Mouse (Mus musculus): ENCODE data around the gene Tsfm. TPM values are rescaled to one million over a fixed set of nuclear protein-coding genes. Genes with fewer than 3 reads are reported as not detected.

Gene Tsfm
- polyA plus RNA-seq, 1 experiment, result 45.2 TPM

GRCm38 (mm10) chr10:126975706-126976105 is 54.9 kb downstream of the Tsfm start:
- Histone ChIP-seq H3K4me3 (replicated peaks; ENCODE audit: insufficient read depth, low read depth, low read length) (no peak overlapping the region), H3K27ac (ENCODE audit: insufficient read depth, low read length) (no peak overlapping the region), H3K4me1 (ENCODE audit: control insufficient read depth, insufficient read depth, low read length) (peaks cover 6% of the 10 kb centered on the region; the same call in 1 of the 2 replicates), H3K27me3 (ENCODE audit: control insufficient read depth, insufficient read depth, low read length) (no peaks in the 10 kb centered on the region)
- DNase-seq, result no peak
- TF ChIP-seq POLR2A (IDR thresholded peaks at IDR 0.05; ENCODE audit: borderline replicate concordance, insufficient read depth, low read length) (no peak), CTCF (IDR thresholded peaks at IDR 0.05; ENCODE audit: borderline replicate concordance, insufficient read depth, low read depth, low read length) (no peak)
- 62% methylated on average over 6 of the region's 6 CpGs for WGBS

- WGBS, result 45% methylated on average over 7 of the region's 7 CpGs
- Histone ChIP-seq H3K4me1 (ENCODE audit: control insufficient read depth, insufficient read depth, low read length) (peaks cover 6% of the 10 kb centered on the region; the same call in 1 of the 2 replicates), H3K27me3 (ENCODE audit: control insufficient read depth, insufficient read depth, low read length) (no peaks in the 10 kb centered on the region), H3K27ac (ENCODE audit: insufficient read depth, low read length) (no peak overlapping the region), H3K4me3 (replicated peaks; ENCODE audit: insufficient read depth, low read depth, low read length) (no peak overlapping the region)
- no peak for TF ChIP-seq CTCF (IDR thresholded peaks at IDR 0.05; ENCODE audit: borderline replicate concordance, insufficient read depth, low read depth, low read length)
- TF ChIP-seq POLR2A (IDR thresholded peaks at IDR 0.05; ENCODE audit: borderline replicate concordance, insufficient read depth, low read length), result no peak
- no peak for DNase-seq
Measured at GRCm38 (mm10) chr10:126972988-126973387, 57.7 kb downstream of the Tsfm start.

GRCm38 (mm10) chr10:126972051-126972725 is 58.5 kb downstream of the Tsfm start:
- 57% methylated on average over 13 of the region's 13 CpGs for WGBS
- H3K4me3 ChIP-seq (replicated peaks; ENCODE audit: insufficient read depth, low read depth, low read length), result no peak overlapping the region
- H3K27ac ChIP-seq (ENCODE audit: insufficient read depth, low read length), result no peak overlapping the region
- TF ChIP-seq POLR2A (IDR thresholded peaks at IDR 0.05; ENCODE audit: borderline replicate concordance, insufficient read depth, low read length) (no peak), CTCF (IDR thresholded peaks at IDR 0.05; ENCODE audit: borderline replicate concordance, insufficient read depth, low read depth, low read length) (no peak)
- no peak for DNase-seq
- no peaks in the 10 kb centered on the region for H3K27me3 ChIP-seq (ENCODE audit: control insufficient read depth, insufficient read depth, low read length)
- H3K4me1 ChIP-seq (ENCODE audit: control insufficient read depth, insufficient read depth, low read length), result peaks cover 4% of the 10 kb centered on the region; the same call in 1 of the 2 replicates

- H3K27ac ChIP-seq (ENCODE audit: insufficient read depth, low read length), result no peak overlapping the region
- no peak for DNase-seq
- no peak overlapping the region for H3K4me3 ChIP-seq (replicated peaks; ENCODE audit: insufficient read depth, low read depth, low read length)
- TF ChIP-seq POLR2A (IDR thresholded peaks at IDR 0.05; ENCODE audit: borderline replicate concordance, insufficient read depth, low read length) (no peak), CTCF (IDR thresholded peaks at IDR 0.05; ENCODE audit: borderline replicate concordance, insufficient read depth, low read depth, low read length) (no peak)
- no peaks in the 10 kb centered on the region for H3K27me3 ChIP-seq (ENCODE audit: control insufficient read depth, insufficient read depth, low read length)
- H3K4me1 ChIP-seq (ENCODE audit: control insufficient read depth, insufficient read depth, low read length), result peaks cover 1% of the 10 kb centered on the region; the same call in 1 of the 2 replicates
- 61% methylated on average over 12 of the region's 12 CpGs for WGBS
Measured at GRCm38 (mm10) chr10:126971363-126972050, 59.1 kb downstream of the Tsfm start.

- 86% methylated on average over 8 of the region's 8 CpGs for WGBS
- H3K27me3 ChIP-seq (ENCODE audit: control insufficient read depth, insufficient read depth, low read length), result no peaks in the 10 kb centered on the region
- no peak for DNase-seq
- H3K27ac ChIP-seq (ENCODE audit: insufficient read depth, low read length), result peak overlapping the region; percentile 83
- H3K4me1 ChIP-seq (ENCODE audit: control insufficient read depth, insufficient read depth, low read length), result peaks cover 33% of the 10 kb centered on the region
- no peak overlapping the region for H3K4me3 ChIP-seq (replicated peaks; ENCODE audit: insufficient read depth, low read depth, low read length)
- TF ChIP-seq POLR2A (IDR thresholded peaks at IDR 0.05; ENCODE audit: borderline replicate concordance, insufficient read depth, low read length) (no peak), CTCF (IDR thresholded peaks at IDR 0.05; ENCODE audit: borderline replicate concordance, insufficient read depth, low read depth, low read length) (no peak)
Measured at GRCm38 (mm10) chr10:126963821-126964220, 66.8 kb downstream of the Tsfm start.

GRCm38 (mm10) chr10:126962966-126963330 is 67.7 kb downstream of the Tsfm start:
- H3K27ac ChIP-seq (ENCODE audit: insufficient read depth, low read length), result peak overlapping the region; percentile 83
- no peaks in the 10 kb centered on the region for H3K27me3 ChIP-seq (ENCODE audit: control insufficient read depth, insufficient read depth, low read length)
- TF ChIP-seq CTCF (IDR thresholded peaks at IDR 0.05; ENCODE audit: borderline replicate concordance, insufficient read depth, low read depth, low read length), result no peak
- TF ChIP-seq POLR2A (IDR thresholded peaks at IDR 0.05; ENCODE audit: borderline replicate concordance, insufficient read depth, low read length), result no peak
- no peak overlapping the region for H3K4me3 ChIP-seq (replicated peaks; ENCODE audit: insufficient read depth, low read depth, low read length)
- H3K4me1 ChIP-seq (ENCODE audit: control insufficient read depth, insufficient read depth, low read length), result peaks cover 38% of the 10 kb centered on the region
- WGBS, result 12% methylated on average over 6 of the region's 6 CpGs
- peak; percentile 57 to 63 for DNase-seq

GRCm38 (mm10) chr10:126962271-126962965 is 68.2 kb downstream of the Tsfm start:
- H3K27ac ChIP-seq (ENCODE audit: insufficient read depth, low read length), result peak overlapping the region; percentile 95
- no peak for TF ChIP-seq CTCF (IDR thresholded peaks at IDR 0.05; ENCODE audit: borderline replicate concordance, insufficient read depth, low read depth, low read length)
- TF ChIP-seq POLR2A (IDR thresholded peaks at IDR 0.05; ENCODE audit: borderline replicate concordance, insufficient read depth, low read length), result peak; percentile 12; the same call in 1 of the 2 replicates
- WGBS, result 4% methylated on average over 15 of the region's 15 CpGs

More at GRCm38 (mm10) chr10:126962271-126962965, 68.2 kb downstream of the Tsfm start:
- DNase-seq, result peak; percentile 86 to 91
- Histone ChIP-seq H3K4me3 (replicated peaks; ENCODE audit: insufficient read depth, low read depth, low read length) (peak overlapping the region; percentile 24), H3K27me3 (ENCODE audit: control insufficient read depth, insufficient read depth, low read length) (no peaks in the 10 kb centered on the region), H3K4me1 (ENCODE audit: control insufficient read depth, insufficient read depth, low read length) (peaks cover 42% of the 10 kb centered on the region)
